Mouse (Mus musculus): ENCODE data around the gene Gm37596. TPM values are rescaled to one million over a fixed set of nuclear protein-coding genes. Genes with fewer than 3 reads are reported as not detected.
"Not testable (repeated sequence)": the region's sequence is repeated elsewhere in the genome, so short reads cannot be mapped to it uniquely, and the experiment has no call there.

Gm37596 gene
- polyA plus RNA-seq (2015; fragmentation: Nextera tagmentation; extraction: Ambion mirVana), result not detected in 2 replicates

GRCm38 (mm10) chr3:93692970-93693369 is at the start of gene Gm37596:
Gene Gm37596, minus strand, starts transcription at chr3:93693070.
- not testable (repeated sequence) for H3K4me3 ChIP-seq (ENCODE audit: low read depth, low read length)
- 79% methylated on average over 1 of the region's 2 CpGs for WGBS

GRCm38 (mm10) chr3:93708969-93709637 is 16.2 kb upstream of the Gm37596 start:
- ATAC-seq; H3K27ac ChIP-seq (ENCODE audit: low read depth, low read length); H3K9ac ChIP-seq (ENCODE audit: low read depth, low read length); H3K36me3 ChIP-seq (ENCODE audit: control insufficient read depth, insufficient read depth); H3K4me3 ChIP-seq (ENCODE audit: low read depth, low read length); H3K4me1 ChIP-seq (replicated peaks; ENCODE audit: control insufficient read depth, insufficient read depth, low read length); H3K9me3 ChIP-seq (ENCODE audit: control insufficient read depth); H3K27me3 ChIP-seq (replicated peaks; ENCODE audit: control insufficient read depth, insufficient read depth, low read length); H3K4me2 ChIP-seq (replicated peaks; ENCODE audit: low read depth): not testable (repeated sequence)
- 79% methylated on average over 2 of the region's 2 CpGs for WGBS

More at GRCm38 (mm10) chr3:93692970-93693369, at the start of gene Gm37596:
- not testable (repeated sequence) for H3K4me1 ChIP-seq (replicated peaks; ENCODE audit: control insufficient read depth, insufficient read depth, low read length); H3K27me3 ChIP-seq (replicated peaks; ENCODE audit: control insufficient read depth, insufficient read depth, low read length); H3K36me3 ChIP-seq (ENCODE audit: control insufficient read depth, insufficient read depth); H3K4me2 ChIP-seq (replicated peaks; ENCODE audit: low read depth); H3K9ac ChIP-seq (ENCODE audit: low read depth, low read length); ATAC-seq; H3K27ac ChIP-seq (ENCODE audit: low read depth, low read length); H3K9me3 ChIP-seq (ENCODE audit: control insufficient read depth)

DNA sequence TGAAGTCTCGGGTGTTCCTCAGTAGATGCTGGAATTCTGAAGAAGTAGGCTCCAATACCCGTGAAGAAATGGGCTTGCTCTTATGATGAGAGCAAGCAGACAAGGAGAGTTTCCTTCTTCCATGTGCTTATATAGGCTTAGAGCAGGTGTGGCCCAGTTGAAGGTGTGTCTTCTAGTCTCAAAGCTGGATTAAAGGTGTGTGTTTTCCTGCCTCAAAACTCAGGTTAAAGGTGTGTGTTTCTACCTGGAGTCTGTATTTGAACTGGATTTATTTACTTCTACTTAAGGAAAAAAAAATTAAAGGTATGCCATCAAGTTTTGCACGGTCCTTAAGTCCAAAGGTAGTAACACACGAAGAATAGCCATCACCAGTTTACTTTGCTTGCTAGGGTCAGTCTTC is 16.7 kb downstream of the Gm37596 start, which contains the start of gene Tdpoz1:
TSS of gene Tdpoz1 (minus strand) at position 101 of the 400 bp plus-strand sequence.
- ATAC-seq; H3K9me3 ChIP-seq (ENCODE audit: control insufficient read depth); H3K4me3 ChIP-seq (ENCODE audit: low read depth, low read length); H3K27ac ChIP-seq (ENCODE audit: low read depth, low read length); H3K4me1 ChIP-seq (replicated peaks; ENCODE audit: control insufficient read depth, insufficient read depth, low read length); H3K36me3 ChIP-seq (ENCODE audit: control insufficient read depth, insufficient read depth); H3K27me3 ChIP-seq (replicated peaks; ENCODE audit: control insufficient read depth, insufficient read depth, low read length); H3K4me2 ChIP-seq (replicated peaks; ENCODE audit: low read depth); H3K9ac ChIP-seq (ENCODE audit: low read depth, low read length): not testable (repeated sequence)
- 69% methylated on average over 2 of the region's 4 CpGs for WGBS

GRCm38 (mm10) chr3:93670805-93671503 is 21.9 kb downstream of the Gm37596 start:
- WGBS, result 56% methylated on average over 5 of the region's 6 CpGs
- H3K27me3 ChIP-seq (replicated peaks; ENCODE audit: control insufficient read depth, insufficient read depth, low read length); H3K36me3 ChIP-seq (ENCODE audit: control insufficient read depth, insufficient read depth); H3K4me3 ChIP-seq (ENCODE audit: low read depth, low read length); H3K27ac ChIP-seq (ENCODE audit: low read depth, low read length); H3K4me2 ChIP-seq (replicated peaks; ENCODE audit: low read depth); H3K9ac ChIP-seq (ENCODE audit: low read depth, low read length); H3K4me1 ChIP-seq (replicated peaks; ENCODE audit: control insufficient read depth, insufficient read depth, low read length); H3K9me3 ChIP-seq (ENCODE audit: control insufficient read depth): not testable (repeated sequence)
- ATAC-seq, result peak; percentile 91

DNA sequence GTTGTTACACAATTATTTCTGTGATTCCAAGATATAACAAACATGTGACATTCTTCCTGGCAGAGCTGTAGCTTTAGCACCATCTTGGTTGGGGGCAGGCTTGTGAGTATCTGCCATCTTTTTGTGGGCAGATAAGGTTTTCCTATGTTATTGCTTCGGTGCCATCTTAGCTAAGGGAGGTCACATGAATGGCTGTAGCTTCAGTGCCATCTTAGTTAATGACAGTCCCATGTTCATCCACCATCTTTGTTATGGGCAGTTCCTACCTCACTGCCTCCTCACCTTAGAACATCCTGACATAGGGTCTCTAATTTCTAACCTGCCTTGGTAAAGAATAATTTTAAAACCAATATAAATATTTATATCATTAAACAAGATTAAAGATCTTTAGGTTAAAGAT is 38.6 kb downstream of the Gm37596 start:
- WGBS, result 81% methylated on average over 1 of the region's 1 CpGs

DNA sequence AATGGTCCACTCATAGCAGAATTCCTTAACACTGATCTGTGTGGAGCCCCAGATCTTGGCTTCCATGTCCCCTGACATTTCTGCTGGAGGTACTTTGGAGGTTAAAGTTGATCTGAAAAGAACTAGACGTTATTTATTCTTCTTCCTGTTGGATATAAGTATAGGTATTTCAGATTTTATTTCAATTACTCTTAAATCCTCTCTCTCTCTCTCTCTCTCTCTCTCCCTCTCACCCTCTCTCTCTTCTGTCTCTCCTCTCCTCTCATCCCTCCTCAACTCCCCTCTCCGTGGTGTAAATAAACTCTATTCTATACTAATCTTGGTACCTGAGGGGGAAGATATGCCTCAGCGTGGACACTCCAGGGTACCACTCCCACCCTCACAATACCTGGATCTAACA is 40.3 kb downstream of the Gm37596 start, which contains the start of gene Tdpoz2:
TSS of gene Tdpoz2 (minus strand) at position 101 of the 400 bp plus-strand sequence.
- no peaks in the 10 kb centered on the region for H3K9me3 ChIP-seq (ENCODE audit: control insufficient read depth)
- no peak for ATAC-seq
- no peak within 1 kb of the TSS for H3K4me2 ChIP-seq (replicated peaks; ENCODE audit: low read depth)
- no peak within 1 kb of the TSS for H3K9ac ChIP-seq (ENCODE audit: low read depth, low read length)
- 79% methylated on average over 3 of the region's 3 CpGs for WGBS
- no peaks in the 10 kb centered on the region for H3K36me3 ChIP-seq (ENCODE audit: control insufficient read depth, insufficient read depth)
- H3K4me1 ChIP-seq (replicated peaks; ENCODE audit: control insufficient read depth, insufficient read depth, low read length), result no peaks in the 10 kb centered on the region
- no peaks in the 10 kb centered on the region for H3K27me3 ChIP-seq (replicated peaks; ENCODE audit: control insufficient read depth, insufficient read depth, low read length)
- H3K4me3 ChIP-seq (ENCODE audit: low read depth, low read length), result no peak within 1 kb of the TSS
- TF ChIP-seq CTCF (IDR thresholded peaks at IDR 0.05; ENCODE audit: low read depth), result no peak
- no peak within 1 kb of the TSS for H3K27ac ChIP-seq (ENCODE audit: low read depth, low read length)

More for the DNA sequence above, 38.6 kb downstream of the Gm37596 start:
- H3K9me3 ChIP-seq (ENCODE audit: control insufficient read depth), result no peaks in the 10 kb centered on the region
- no peak overlapping the region for H3K4me2 ChIP-seq (replicated peaks; ENCODE audit: low read depth)
- H3K27me3 ChIP-seq (replicated peaks; ENCODE audit: control insufficient read depth, insufficient read depth, low read length), result no peaks in the 10 kb centered on the region
- H3K4me1 ChIP-seq (replicated peaks; ENCODE audit: control insufficient read depth, insufficient read depth, low read length), result no peaks in the 10 kb centered on the region
- no peak overlapping the region for H3K9ac ChIP-seq (ENCODE audit: low read depth, low read length)
- no peak for TF ChIP-seq CTCF (IDR thresholded peaks at IDR 0.05; ENCODE audit: low read depth)
- H3K27ac ChIP-seq (ENCODE audit: low read depth, low read length), result no peak overlapping the region
- no peak for ATAC-seq
- no peak overlapping the region for H3K4me3 ChIP-seq (ENCODE audit: low read depth, low read length)
- H3K36me3 ChIP-seq (ENCODE audit: control insufficient read depth, insufficient read depth), result no peaks in the 10 kb centered on the region

Other genes with a start within 250 kb of the Gm37596 start
- 0.12 and 0.27 TPM in 2 replicates for gene Tchhl1, start 224.3 kb downstream of the Gm37596 start, polyA plus RNA-seq (2015; fragmentation: Nextera tagmentation; extraction: Ambion mirVana)
- 965 and 1,093 TPM in 2 replicates for gene S100a11, start 172.6 kb downstream of the Gm37596 start, polyA plus RNA-seq (2015; fragmentation: Nextera tagmentation; extraction: Ambion mirVana)
- gene S100a10, start 138.0 kb downstream of the Gm37596 start, polyA plus RNA-seq (2015; fragmentation: Nextera tagmentation; extraction: Ambion mirVana), result 733 and 887 TPM in 2 replicates
- gene Tdpoz2, start 40.4 kb downstream of the Gm37596 start, polyA plus RNA-seq (2015; fragmentation: Nextera tagmentation; extraction: Ambion mirVana), result not detected in 2 replicates
- gene Tdpoz1, start 16.8 kb downstream of the Gm37596 start, polyA plus RNA-seq (2015; fragmentation: Nextera tagmentation; extraction: Ambion mirVana), result not detected in 2 replicates
- not detected in 2 replicates for gene Gm5773, start 79.9 kb upstream of the Gm37596 start, polyA plus RNA-seq (2015; fragmentation: Nextera tagmentation; extraction: Ambion mirVana)
- not detected in 2 replicates for gene Tdpoz4, start 103.3 kb upstream of the Gm37596 start, polyA plus RNA-seq (2015; fragmentation: Nextera tagmentation; extraction: Ambion mirVana)
- not detected in 2 replicates for gene Tdpoz3, start 132.9 kb upstream of the Gm37596 start, polyA plus RNA-seq (2015; fragmentation: Nextera tagmentation; extraction: Ambion mirVana)